Mouse (Mus musculus) cerebellum, adult 2 months (tissue): ENCODE results near the gene Csdc2. TPM values are rescaled to one million over a fixed set of nuclear protein-coding genes. Genes with fewer than 3 reads are reported as not detected.

ENCODE experiments used
- DNase-seq, 2 experiments: peaks; one replicate each; pipeline ENCODE4 v3.0.0; 2021
- H3K27ac ChIP-seq: fragments of 200-500 bp; 2 replicates; pipeline ENCODE4 v1.5.1; 2012; ENCODE audit warnings: low read length, control low read depth, inconsistent platforms; ENCODE audit not compliant: insufficient read depth
- H3K27me3 ChIP-seq: fragments of 200-500 bp; 2 replicates; pipeline ENCODE4 v1.6.1; 2012; ENCODE audit warnings: inconsistent platforms, mild to moderate bottlenecking, low read length, moderate library complexity; ENCODE audit not compliant: control insufficient read depth, insufficient read depth
- H3K4me1 ChIP-seq: fragments of 200-500 bp; 2 replicates; pipeline ENCODE4 v1.6.1; 2011; ENCODE audit warnings: low read length; ENCODE audit not compliant: control insufficient read depth, insufficient read depth
- H3K4me3 ChIP-seq: fragments of 200-500 bp; replicated peaks from 2 replicates; pipeline ENCODE3; 2011; ENCODE audit warnings: mild to moderate bottlenecking, low read depth, low read length, control low read depth; ENCODE audit not compliant: insufficient read depth
- CTCF ChIP-seq: fragments of 200-500 bp; IDR thresholded peaks from 2 replicates; pipeline ENCODE4 v1.5.1; 2011; ENCODE audit warnings: low read depth, mild to moderate bottlenecking, control low read depth, low read length, moderate library complexity, borderline replicate concordance; ENCODE audit not compliant: insufficient read depth
- POLR2A ChIP-seq: fragments of 200-500 bp; IDR thresholded peaks from 2 replicates; pipeline ENCODE4 v1.6.1; 2011; ENCODE audit warnings: low read length, control low read depth, borderline replicate concordance; ENCODE audit not compliant: insufficient read depth
- WGBS: fragments of 180-500 bp; shearing (Covaris S2); methylation state at CpG from one replicate; pipeline ENCODE4 v1.1.7; 2018; 5-methylcytosine and 5-hydroxymethylcytosine counted together
- polyA plus RNA-seq: library from polyadenylated mRNA; depleted of rRNA; stranded (reverse); fragments of >200 nt; gene quantifications from 2 replicates; pipeline ENCODE4 v1.2.3, GENCODE M21; 2012

The Csdc2 gene
- polyA plus RNA-seq, 1 experiment, result 258 TPM

- TF ChIP-seq CTCF (no peak), POLR2A (no peak)
- H3K4me1 ChIP-seq, result peaks cover 15% of the 10 kb centered on the region
- no peak overlapping the region for H3K27ac ChIP-seq
- no peaks in the 10 kb centered on the region for H3K27me3 ChIP-seq
- H3K4me3 ChIP-seq, result peak overlapping the region; percentile 24
- DNase-seq, result no peak
- WGBS, result 25% methylated on average over 9 of the region's 9 CpGs
Observed at GRCm38 (mm10) chr15:81926446-81926822, 10.1 kb upstream of the Csdc2 start.

GRCm38 (mm10) chr15:81927741-81928140 lies 8.8 kb upstream of the Csdc2 start:
- TF ChIP-seq CTCF, result no peak
- TF ChIP-seq POLR2A, result no peak
- Histone ChIP-seq H3K27me3 (no peaks in the 10 kb centered on the region), H3K27ac (no peak overlapping the region), H3K4me1 (peaks cover 3% of the 10 kb centered on the region; the same call in 1 of the 2 replicates), H3K4me3 (no peak overlapping the region)
- WGBS, result 20% methylated on average over 4 of the region's 4 CpGs
- DNase-seq, result no peak

GRCm38 (mm10) chr15:81928277-81928676 lies 8.3 kb upstream of the Csdc2 start:
- no peak overlapping the region for H3K4me3 ChIP-seq
- no peak overlapping the region for H3K27ac ChIP-seq
- TF ChIP-seq POLR2A (no peak), CTCF (no peak)
- peaks cover 3% of the 10 kb centered on the region; the same call in 1 of the 2 replicates for H3K4me1 ChIP-seq
- WGBS, result 41% methylated on average over 11 of the region's 11 CpGs
- no peaks in the 10 kb centered on the region for H3K27me3 ChIP-seq
- no peak for DNase-seq

- DNase-seq, result no peak
- WGBS, result 47% methylated on average over 12 of the region's 12 CpGs
- Histone ChIP-seq H3K27me3 (no peaks in the 10 kb centered on the region), H3K4me3 (no peak overlapping the region), H3K4me1 (no peaks in the 10 kb centered on the region), H3K27ac (no peak overlapping the region)
- TF ChIP-seq POLR2A (no peak), CTCF (no peak)
Observed at GRCm38 (mm10) chr15:81932951-81933470, 3.5 kb upstream of the Csdc2 start.

- Histone ChIP-seq H3K27ac (no peak overlapping the region), H3K4me3 (no peak overlapping the region), H3K4me1 (no peaks in the 10 kb centered on the region; the same call in 1 of the 2 replicates), H3K27me3 (no peaks in the 10 kb centered on the region)
- no peak for DNase-seq
- 90% methylated on average over 1 of the region's 1 CpGs for WGBS
- TF ChIP-seq CTCF (no peak), POLR2A (no peak)
Observed at GRCm38 (mm10) chr15:81933986-81934385, 2.6 kb upstream of the Csdc2 start.

GRCm38 (mm10) chr15:81935869-81936637 lies 506 bp upstream of the Csdc2 start:
- H3K4me1 ChIP-seq, result peaks cover 9% of the 10 kb centered on the region
- TF ChIP-seq POLR2A, result no peak
- TF ChIP-seq CTCF, result no peak
- H3K4me3 ChIP-seq, result peak overlapping the region; percentile 65
- no peaks in the 10 kb centered on the region for H3K27me3 ChIP-seq
- H3K27ac ChIP-seq, result peak overlapping the region; percentile 84
- no peak for DNase-seq
- 46% methylated on average over 7 of the region's 7 CpGs for WGBS

- WGBS, result 3% methylated on average over 19 of the region's 19 CpGs
- H3K27me3 ChIP-seq, result no peaks in the 10 kb centered on the region
- peak overlapping the region; percentile 84 for H3K27ac ChIP-seq
- TF ChIP-seq CTCF (no peak), POLR2A (no peak)
- H3K4me1 ChIP-seq, result peaks cover 11% of the 10 kb centered on the region
- DNase-seq, result peak; percentile 70 to 71
- H3K4me3 ChIP-seq, result peak overlapping the region; percentile 65
Observed at GRCm38 (mm10) chr15:81937098-81937972, 776 bp downstream of the Csdc2 start.

GRCm38 (mm10) chr15:81938246-81938645 lies 1.7 kb downstream of the Csdc2 start:
- peak; percentile 76 for DNase-seq
- WGBS, result 28% methylated on average over 2 of the region's 2 CpGs

More at GRCm38 (mm10) chr15:81938246-81938645, 1.7 kb downstream of the Csdc2 start:
- TF ChIP-seq POLR2A (no peak), CTCF (peak; percentile 87)
- Histone ChIP-seq H3K27ac (peak overlapping the region; percentile 32; the same call in 1 of the 2 replicates), H3K4me1 (peaks cover 12% of the 10 kb centered on the region), H3K4me3 (peak overlapping the region; percentile 65), H3K27me3 (no peaks in the 10 kb centered on the region)
